Mouse (Mus musculus): Measurements from ENCODE around the gene Coa3.

- TF ChIP-seq POLR2A (IDR thresholded peaks at IDR 0.05; ENCODE audit: insufficient read depth, low read depth, low read length) = no peak
- TF ChIP-seq CTCF (IDR thresholded peaks at IDR 0.05) = no peak
Observed at GRCm38 (mm10) chr11:101291231-101291630, 12.3 kb upstream of the Coa3 start.

Measured in heart, adult 2 months (tissue).